Mouse (Mus musculus): ENCODE data around the gene Tmc8. TPM values are rescaled to one million over a fixed set of nuclear protein-coding genes. Genes with fewer than 3 reads are reported as not detected.
"Not testable (repeated sequence)": the region's sequence is repeated elsewhere in the genome, so short reads cannot be mapped to it uniquely, and the experiment has no call there.

The Tmc8 gene
- total RNA-seq, 2 experiments from 2014 or later, result 4.6 to 5.6 TPM

GRCm38 (mm10) chr11:117797511-117798159, 15.8 kb downstream of the Tmc8 start, which contains the start of gene 6030468B19Rik:
TSS of gene 6030468B19Rik (plus strand) at chr11:117797660.
- DNase-seq, result no peak

GRCm38 (mm10) chr11:117798160-117798541, 16.3 kb downstream of the Tmc8 start:
- no peak for DNase-seq

DNA sequence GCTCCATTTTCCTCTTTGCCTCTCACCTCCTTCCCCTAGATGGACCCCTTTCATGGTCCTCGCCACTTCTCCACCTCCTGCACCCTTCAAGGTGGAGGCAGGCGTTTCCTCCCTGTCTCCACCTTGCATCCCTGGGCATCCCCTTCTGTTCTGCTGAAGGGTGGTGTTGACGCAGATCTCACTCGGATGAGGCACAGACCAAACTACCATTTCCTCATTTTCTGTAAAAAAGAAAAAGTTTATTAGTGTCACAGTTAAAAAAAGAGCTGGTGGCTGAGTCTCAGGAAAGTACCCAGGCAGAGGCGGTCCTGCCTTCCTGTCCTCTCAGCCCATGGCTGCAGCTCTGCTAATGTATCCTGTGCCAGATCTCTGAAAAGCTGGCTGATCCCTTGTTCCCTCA, 17.3 kb downstream of the Tmc8 start:
- peak in 1 of 2 experiments; percentile 22 for DNase-seq

DNA sequence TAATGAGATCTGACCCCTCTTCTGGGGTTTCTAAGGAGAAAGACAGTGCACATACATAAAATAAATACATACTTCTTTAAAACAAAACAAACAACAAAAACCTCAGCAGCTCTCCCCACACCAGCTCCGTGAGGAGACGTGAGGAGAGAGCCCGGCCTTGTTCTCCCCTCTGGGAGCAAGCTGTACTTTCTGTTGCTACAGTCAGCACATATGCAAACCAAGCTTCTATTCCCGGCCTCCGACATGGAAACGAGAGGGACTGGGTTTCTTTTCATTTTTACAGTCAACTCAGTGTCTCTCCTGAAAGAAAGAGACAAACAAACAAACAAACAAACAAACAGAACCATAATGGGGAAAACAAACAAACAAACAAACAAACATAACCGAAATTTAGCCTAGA, 18.2 kb downstream of the Tmc8 start:
- DNase-seq, result no peak

DNA sequence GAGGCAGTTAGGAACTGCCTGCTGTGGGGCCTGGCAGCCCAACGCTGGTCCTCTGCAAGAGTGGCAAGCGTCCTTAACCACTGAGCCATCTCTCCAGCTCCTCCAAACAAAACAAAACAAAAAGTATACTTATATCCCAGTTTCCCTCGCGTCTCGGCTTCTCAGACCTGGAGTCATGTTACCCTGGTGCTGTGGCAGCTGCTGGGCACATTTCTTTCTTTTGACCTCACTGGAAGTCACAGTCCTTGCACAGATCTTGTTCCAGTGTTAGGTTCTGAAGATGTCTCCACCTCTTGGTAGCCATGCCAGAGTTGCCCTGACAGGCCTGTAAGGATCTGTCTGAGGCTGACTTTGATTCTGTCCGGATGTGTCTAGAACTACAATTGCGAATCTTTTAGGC, 19.8 kb downstream of the Tmc8 start:
- no peak for DNase-seq

DNA sequence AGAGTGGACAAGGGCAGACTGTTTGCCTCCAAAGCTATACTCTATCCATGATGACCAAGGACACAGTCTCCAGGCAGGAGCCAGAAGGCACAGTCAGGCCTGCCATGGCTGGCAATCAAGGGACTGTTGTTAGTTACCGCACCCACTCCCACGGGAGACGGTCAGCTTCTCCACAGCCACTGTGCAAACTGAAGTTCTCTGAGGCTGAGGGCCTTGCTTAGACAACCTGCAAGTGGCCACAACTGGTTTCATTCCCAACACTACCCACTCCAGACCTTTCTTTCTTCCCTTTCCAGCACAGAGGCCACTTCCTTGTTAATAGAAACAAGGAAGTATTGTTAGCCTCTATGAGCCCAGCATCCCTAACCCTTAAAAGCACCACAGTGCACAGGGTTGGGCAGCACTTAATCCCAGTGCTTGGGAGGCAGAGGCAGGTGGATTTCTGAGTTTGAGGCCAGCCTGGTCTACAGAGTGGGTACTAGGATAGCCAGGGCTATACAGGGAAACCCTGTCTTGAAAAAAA, 21.4 kb downstream of the Tmc8 start:
- no peak for DNase-seq

- DNase-seq, result no peak
These were observed 24.9 kb downstream of the Tmc8 start for GRCm38 (mm10) chr11:117806781-117807180.

DNA sequence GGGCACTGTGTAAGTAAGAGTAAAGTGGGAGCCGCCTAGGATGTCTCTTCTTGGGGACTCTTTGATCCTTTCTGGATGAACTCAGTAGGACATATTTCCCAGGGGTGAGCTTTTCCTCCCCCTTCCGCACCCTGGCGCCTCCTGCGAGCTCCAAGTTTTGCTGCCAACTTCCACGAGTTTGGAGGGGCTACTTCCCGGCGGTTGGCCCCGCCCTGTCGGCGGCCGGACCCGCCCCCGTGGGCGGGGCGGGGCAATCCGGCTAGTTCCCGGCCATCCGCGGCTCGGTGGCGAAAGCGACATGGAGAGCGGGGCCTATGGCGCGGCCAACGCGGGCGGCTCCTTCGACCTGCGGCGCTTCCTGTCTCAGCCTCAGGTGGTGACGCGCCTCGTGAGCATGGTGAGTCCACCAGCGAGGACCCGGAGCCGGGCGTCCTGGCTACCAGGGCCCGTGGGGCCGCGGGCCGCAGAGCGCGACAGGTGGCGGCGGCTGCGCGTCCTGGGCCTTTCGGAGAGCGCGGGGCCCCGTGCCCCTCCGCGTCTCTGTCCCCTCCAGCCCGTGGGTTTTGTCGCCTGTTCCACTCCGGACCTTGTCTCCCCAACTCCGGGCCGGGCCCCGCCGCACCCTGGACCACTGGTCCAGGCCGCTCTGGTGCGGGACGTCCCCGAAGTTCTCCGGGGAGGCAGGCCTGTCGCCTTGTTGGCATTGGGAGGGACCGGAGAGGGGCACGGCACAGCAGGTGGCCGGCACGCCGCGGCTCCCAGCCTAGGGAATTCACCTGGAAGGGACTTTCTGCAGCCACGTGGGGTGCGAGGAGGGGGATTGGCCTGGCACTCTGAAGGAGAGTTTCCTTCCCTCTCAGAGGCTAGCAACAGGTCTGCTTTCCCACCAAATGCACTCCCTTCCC, 27.8 kb downstream of the Tmc8 start, which contains the start of the genes Gm20708 and Syngr2:
Gm20708 (plus strand) TSS at position 262 of the 905 bp plus-strand sequence.
Syngr2 (plus strand) TSS at position 262 of the 905 bp plus-strand sequence.
- DNase-seq, result peak; percentile 86

DNA sequence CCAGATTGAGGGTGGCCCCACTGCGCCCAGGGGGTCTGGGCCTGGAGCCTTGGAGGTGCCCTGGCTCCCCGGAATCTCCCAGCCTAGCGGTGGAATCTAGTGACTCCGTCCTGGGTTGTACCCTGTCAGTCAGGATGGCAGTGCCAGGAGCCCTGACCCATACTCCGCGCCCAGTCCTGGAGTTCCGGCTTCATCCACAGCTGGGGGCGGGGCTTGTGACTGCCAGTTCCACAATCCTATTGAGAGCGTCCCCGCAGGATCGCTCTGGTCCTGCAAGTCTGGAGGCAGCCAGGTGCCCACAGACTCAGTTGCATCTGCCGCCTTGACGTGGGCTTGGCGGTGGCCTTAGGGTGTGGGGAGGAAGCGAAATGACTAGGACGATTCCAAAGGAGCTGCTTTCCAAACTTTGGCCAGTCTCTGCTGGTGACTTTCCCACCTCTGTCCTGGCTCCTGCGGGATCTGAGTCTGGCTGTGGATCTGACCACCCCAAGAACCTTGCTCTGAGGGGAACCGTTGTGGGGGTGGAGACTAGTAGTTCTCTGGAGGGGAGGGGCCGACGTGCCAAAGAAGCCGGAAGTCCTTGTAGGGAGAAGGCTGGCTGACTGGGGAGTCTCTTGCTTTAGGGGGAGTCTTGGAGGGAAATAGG, 28.6 kb downstream of the Tmc8 start:
- peak; percentile 92 to 93 for DNase-seq

GRCm38 (mm10) chr11:117813867-117814266, 32.0 kb downstream of the Tmc8 start:
- DNase-seq, result no peak

DNA sequence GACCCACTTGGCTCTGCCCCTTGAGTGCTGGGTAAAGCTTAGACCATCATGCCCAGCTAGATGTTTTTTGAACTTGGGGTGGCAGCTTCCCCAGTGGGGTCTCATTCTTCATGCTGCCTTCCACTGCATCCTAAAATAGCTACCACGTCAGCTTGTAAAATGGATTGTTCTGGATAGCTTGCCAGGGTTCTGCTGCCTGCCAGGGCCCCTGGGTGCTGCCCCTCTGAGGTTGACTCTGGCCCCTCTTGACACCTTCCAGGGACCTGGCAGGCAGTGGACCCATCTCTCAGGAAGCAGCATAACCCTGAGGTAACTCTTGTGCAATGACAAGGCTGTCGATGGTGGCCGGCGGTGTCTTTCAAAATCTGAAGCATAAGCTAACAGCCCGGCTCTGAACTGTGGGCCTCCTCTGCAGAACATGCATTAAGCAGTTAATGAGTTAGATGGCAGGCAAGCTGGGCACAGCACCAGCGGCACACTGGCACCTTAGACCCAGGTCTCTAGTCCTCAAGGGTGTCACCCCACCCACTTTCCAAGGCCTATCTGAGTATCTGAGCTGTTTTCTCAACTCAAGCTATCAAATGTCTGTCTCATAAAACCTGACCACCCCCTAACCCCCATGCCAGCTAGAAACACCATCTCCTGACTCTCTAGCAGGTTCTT, 33.0 kb downstream of the Tmc8 start:
- DNase-seq, result no peak

- DNase-seq, result not testable (repeated sequence)
These were observed 34.0 kb downstream of the Tmc8 start for GRCm38 (mm10) chr11:117815850-117816249.

DNA sequence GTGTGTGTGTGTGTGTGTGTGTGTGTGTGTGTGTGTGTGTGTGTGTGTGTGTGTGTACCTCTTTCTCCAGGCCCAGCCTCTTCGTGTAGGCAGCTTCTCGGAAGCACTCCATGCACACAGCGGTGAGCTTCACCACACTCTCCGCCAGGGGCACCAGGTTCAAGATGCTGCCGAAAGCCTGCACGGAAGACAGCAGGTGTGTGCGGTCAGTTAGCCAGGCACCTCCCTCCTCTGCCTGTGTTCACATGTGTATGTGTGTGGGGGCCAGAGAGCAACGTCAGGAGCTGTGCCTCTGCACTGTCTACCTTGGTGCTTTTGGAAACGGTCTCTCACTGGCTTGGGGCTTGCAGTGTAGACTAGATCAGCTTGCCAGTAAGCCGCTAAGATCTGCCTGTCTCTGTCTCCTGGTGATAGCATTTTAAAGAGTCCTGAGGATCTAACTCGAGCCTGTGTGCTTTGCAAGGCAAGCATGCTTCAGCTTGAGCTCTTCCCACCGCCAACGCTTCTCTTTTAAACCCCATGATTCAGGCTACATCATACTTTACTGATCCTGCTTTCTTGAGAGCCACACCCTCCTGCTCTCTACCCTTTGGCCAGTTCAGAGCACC, 34.6 kb downstream of the Tmc8 start:
- no peak for DNase-seq

- peak; percentile 79 to 85 for DNase-seq
These were observed 37.2 kb downstream of the Tmc8 start for GRCm38 (mm10) chr11:117819095-117819494.

GRCm38 (mm10) chr11:117820173-117820572, 38.3 kb downstream of the Tmc8 start:
- no peak for DNase-seq

- no peak for DNase-seq
These were observed 40.0 kb downstream of the Tmc8 start for GRCm38 (mm10) chr11:117821868-117822267.

DNA sequence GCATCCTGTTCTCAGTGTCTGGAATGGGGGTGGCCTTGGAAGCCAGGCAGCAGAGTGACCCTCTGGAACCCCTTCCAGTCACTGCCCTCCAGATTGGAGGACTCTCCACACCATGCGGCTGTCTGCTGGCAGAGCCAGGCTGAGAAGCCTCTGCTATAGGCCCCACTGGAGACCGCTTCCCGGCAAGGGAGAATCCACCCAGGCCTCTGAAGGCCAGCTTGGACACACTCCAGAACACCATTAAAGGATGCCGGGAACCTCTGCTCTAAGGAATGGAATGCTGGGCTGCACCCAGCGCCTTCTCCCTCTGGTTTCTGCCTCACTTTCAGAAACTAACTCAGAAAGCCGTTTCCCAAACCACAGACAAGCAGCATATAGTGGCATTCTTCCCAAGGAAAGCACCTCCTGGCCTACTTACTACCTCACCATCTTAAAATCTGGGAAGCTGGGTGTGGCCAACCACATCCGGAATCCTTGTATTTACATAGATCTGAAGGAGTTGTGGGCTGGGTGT, 40.9 kb downstream of the Tmc8 start:
- DNase-seq, result peak; percentile 58 to 65

GRCm38 (mm10) chr11:117823411-117823810, 41.5 kb downstream of the Tmc8 start:
- DNase-seq, result no peak

DNA sequence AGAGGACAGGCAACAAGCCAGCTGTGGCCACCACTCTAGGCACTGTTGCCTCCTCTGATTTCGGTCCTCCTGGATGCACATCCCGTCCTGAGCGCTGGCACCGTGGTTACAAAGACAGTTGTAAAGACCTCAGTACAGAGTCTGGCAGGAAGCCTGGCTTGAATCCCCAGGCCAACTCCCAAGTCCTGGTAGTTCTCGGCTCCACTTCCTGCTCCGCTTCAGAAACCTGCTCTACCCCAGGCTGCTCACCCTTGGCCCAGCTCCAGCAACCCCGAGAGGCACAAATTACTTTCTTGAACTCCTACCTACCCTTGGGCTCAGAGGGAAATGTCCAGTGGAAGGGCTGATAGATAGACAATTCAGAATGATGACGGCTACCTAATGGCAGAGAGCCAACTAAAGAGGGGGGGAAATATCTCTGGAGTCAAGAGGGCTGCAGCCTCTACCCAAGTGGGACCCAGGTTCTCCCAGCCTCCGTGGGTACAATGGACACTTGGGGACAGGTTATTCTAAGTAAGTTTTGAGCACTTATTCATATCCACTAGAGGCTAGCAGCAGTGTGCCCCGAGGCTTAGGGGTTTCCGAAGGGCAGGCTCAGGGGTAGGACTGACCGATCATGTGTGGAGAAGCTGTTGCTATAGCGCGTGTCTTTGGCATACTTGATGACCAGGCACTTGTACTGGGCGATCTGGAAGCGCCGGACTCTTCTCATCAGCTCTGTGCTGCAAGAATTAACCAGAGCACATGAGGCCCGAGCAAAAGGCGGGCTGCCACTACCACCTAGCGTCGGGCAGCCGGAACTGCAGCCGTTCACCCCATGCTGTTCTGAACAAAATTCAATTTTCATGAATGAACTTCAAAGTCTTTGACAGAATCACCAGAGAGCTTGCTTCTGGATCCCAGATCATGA, 42.4 kb downstream of the Tmc8 start:
- peak; percentile 89 to 91 for DNase-seq

Measured in heart, adult 18-20 months (tissue).